Mouse (Mus musculus): ENCODE data around the gene Rgs10. TPM values are rescaled to one million over a fixed set of nuclear protein-coding genes. Genes with fewer than 3 reads are reported as not detected.

The Rgs10 gene
- total and polyA plus RNA-seq, 3 experiments, result 5.4 to 7.4 (median 6.5) TPM

GRCm38 (mm10) chr7:128421701-128422100 lies 3.1 kb upstream of the Rgs10 start:
- Histone ChIP-seq H3K27me3 (replicated peaks) (peaks cover 41% of the 10 kb centered on the region), H3K79me2 (replicated peaks; ENCODE audit: control insufficient read depth, extremely low read depth, insufficient read depth, poor library complexity, severe bottlenecking) (no peaks in the 10 kb centered on the region), H3K4me2 (ENCODE audit: insufficient read depth, low read depth, poor library complexity, severe bottlenecking) (no peak overlapping the region), H3K4me3 (replicated peaks in 1 of 3; ENCODE audit: low read depth in 2 of 3, low read length in 2 of 3, poor library complexity in 1 of 3) (no peak overlapping the region), H3K27ac (ENCODE audit: insufficient read depth, low read depth) (no peak overlapping the region), H3K36me3 (replicated peaks in 1 of 2; ENCODE audit: control insufficient read depth in 1 of 2, insufficient read depth in 1 of 2, low read length in 1 of 2) (no peaks in the 10 kb centered on the region), H3K9ac (ENCODE audit: insufficient read depth, low read depth) (no peak overlapping the region), H3K9me3 (replicated peaks; ENCODE audit: low read length) (no peaks in the 10 kb centered on the region), H3K4me1 (ENCODE audit: control insufficient read depth in 1 of 2, insufficient read depth in 2 of 2) (peaks cover 0 to 10% of the 10 kb centered on the region in 2 experiments; a peak in 2 of 4 replicates)
- in situ Hi-C loops (cut with MboI; ENCODE audit: low pct_ligation_motif_present, low pct_unique_long_range_greater_than_20kb, low sequenced_read_pairs), result no loop called here
- no peak for DNase-seq (ENCODE audit: extremely low read depth)
- TF ChIP-seq MAX (IDR thresholded peaks at IDR 0.05; ENCODE audit: low read length), result no peak
- no peak for TF ChIP-seq JUN (IDR thresholded peaks at IDR 0.05; ENCODE audit: insufficient read depth, low read depth, low read length)
- no peak for TF ChIP-seq CTCF (conservative IDR thresholded peaks at IDR 0.05 in 1 of 2, IDR thresholded peaks at IDR 0.05 in 1 of 2; ENCODE audit: low read depth in 2 of 2, low read length in 2 of 2)
- TF ChIP-seq ZMIZ1 (IDR thresholded peaks at IDR 0.05; ENCODE audit: low read depth, low read length), result no peak
- TF ChIP-seq SMC3 (IDR thresholded peaks at IDR 0.05; ENCODE audit: low read depth, low read length), result no peak
- no peak for TF ChIP-seq IRF4 (IDR thresholded peaks at IDR 0.05; ENCODE audit: low read depth, low read length)
- TF ChIP-seq HCFC1 (IDR thresholded peaks at IDR 0.05; ENCODE audit: low read depth, low read length), result no peak
- no peak for TF ChIP-seq BHLHE40 (IDR thresholded peaks at IDR 0.05; ENCODE audit: low read depth, low read length)
- TF ChIP-seq TCF12 (IDR thresholded peaks at IDR 0.05; ENCODE audit: low read depth, low read length), result no peak
- no peak for TF ChIP-seq CHD1 (IDR thresholded peaks at IDR 0.05; ENCODE audit: low read depth, low read length)
- TF ChIP-seq ETS1 (conservative IDR thresholded peaks at IDR 0.05; ENCODE audit: low read depth, low read length), result no peak
- no peak for TF ChIP-seq MAZ (IDR thresholded peaks at IDR 0.05; ENCODE audit: low read depth, low read length)
- TF ChIP-seq USF1 (IDR thresholded peaks at IDR 0.05; ENCODE audit: low read depth, low read length), result no peak
- dilution Hi-C loops (cut with MboI; ENCODE audit: extremely low pct_ligation_motif_present, extremely low pct_unique_long_range_greater_than_20kb, low sequenced_read_pairs), result no loop called here

DNA sequence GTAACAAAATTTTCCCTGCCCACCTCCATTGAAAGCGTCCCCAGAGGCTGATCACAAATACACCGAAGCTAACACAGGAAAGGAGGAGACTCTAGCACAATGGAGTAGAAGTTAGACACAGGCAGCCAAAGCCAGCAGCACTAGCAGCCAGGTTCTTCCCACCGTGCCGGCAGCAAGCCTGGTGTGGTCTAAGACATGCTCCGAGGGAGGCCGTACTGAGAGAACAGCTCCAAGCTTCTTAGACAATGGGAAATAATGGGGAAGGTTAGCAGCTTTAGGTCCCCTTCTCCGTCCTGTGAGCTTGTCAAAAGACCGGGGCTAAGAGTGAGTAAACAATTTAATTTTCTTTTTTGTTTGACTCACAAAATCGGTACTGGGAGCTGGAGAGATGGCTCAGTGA lies 1.1 kb upstream of the Rgs10 start:
- H3K27me3 ChIP-seq (replicated peaks), result peaks cover 58% of the 10 kb centered on the region
- H3K4me1 ChIP-seq (ENCODE audit: control insufficient read depth in 1 of 2, insufficient read depth in 2 of 2), result peaks cover 0 to 10% of the 10 kb centered on the region in 2 experiments; a peak in 2 of 4 replicates
- no peaks in the 10 kb centered on the region for H3K9me3 ChIP-seq (replicated peaks; ENCODE audit: low read length)
- H3K4me3 ChIP-seq (replicated peaks in 1 of 3; ENCODE audit: low read depth in 2 of 3, low read length in 2 of 3, poor library complexity in 1 of 3), result no peak overlapping the region
- dilution Hi-C loops (cut with MboI; ENCODE audit: extremely low pct_ligation_motif_present, extremely low pct_unique_long_range_greater_than_20kb, low sequenced_read_pairs), result no loop called here
- H3K9ac ChIP-seq (ENCODE audit: insufficient read depth, low read depth), result no peak overlapping the region
- H3K36me3 ChIP-seq (replicated peaks in 1 of 2; ENCODE audit: control insufficient read depth in 1 of 2, insufficient read depth in 1 of 2, low read length in 1 of 2), result no peaks in the 10 kb centered on the region
- no peaks in the 10 kb centered on the region for H3K79me2 ChIP-seq (replicated peaks; ENCODE audit: control insufficient read depth, extremely low read depth, insufficient read depth, poor library complexity, severe bottlenecking)
- no peak overlapping the region for H3K4me2 ChIP-seq (ENCODE audit: insufficient read depth, low read depth, poor library complexity, severe bottlenecking)
- no peak for TF ChIP-seq MAX (IDR thresholded peaks at IDR 0.05; ENCODE audit: low read length)
- no peak for TF ChIP-seq BHLHE40 (IDR thresholded peaks at IDR 0.05; ENCODE audit: low read depth, low read length)
- DNase-seq (ENCODE audit: extremely low read depth), result no peak
- in situ Hi-C loops (cut with MboI; ENCODE audit: low pct_ligation_motif_present, low pct_unique_long_range_greater_than_20kb, low sequenced_read_pairs), result no loop called here
- no peak overlapping the region for H3K27ac ChIP-seq (ENCODE audit: insufficient read depth, low read depth)

Measured in CH12.LX (cell line).